Mouse (Mus musculus) right cerebral cortex, postnatal 36 days (tissue): ENCODE measurements around the gene Zfp592.

Source experiments
- DNase-seq, 2 experiments: peaks; one replicate each; pipeline ENCODE4 v3.0.0; 2022; ENCODE audit warnings: low spot score in 2 of 2, mixed read lengths in 1 of 2

Gene Zfp592

GRCm38 (mm10) chr7:81057901-81058711, 64.6 kb downstream of the Zfp592 start:
- DNase-seq = no peak

- no peak for DNase-seq
These were observed 65.3 kb downstream of the Zfp592 start for GRCm38 (mm10) chr7:81058712-81059154.

- no peak for DNase-seq
These were observed 65.9 kb downstream of the Zfp592 start for GRCm38 (mm10) chr7:81059388-81059787.

GRCm38 (mm10) chr7:81060908-81061307, 67.4 kb downstream of the Zfp592 start:
- DNase-seq = no peak

GRCm38 (mm10) chr7:81061936-81062335, 68.5 kb downstream of the Zfp592 start:
- DNase-seq = no peak

- DNase-seq = no peak
These were observed 69.9 kb downstream of the Zfp592 start for GRCm38 (mm10) chr7:81063332-81063731.

- no peak for DNase-seq
These were observed 73.2 kb downstream of the Zfp592 start for GRCm38 (mm10) chr7:81066714-81067113.

- peak; percentile 14 for DNase-seq
These were observed 79.0 kb downstream of the Zfp592 start for GRCm38 (mm10) chr7:81072463-81072862.

GRCm38 (mm10) chr7:81073273-81073672, 79.8 kb downstream of the Zfp592 start:
- no peak for DNase-seq

GRCm38 (mm10) chr7:81074546-81074945, 81.1 kb downstream of the Zfp592 start:
- no peak for DNase-seq

- DNase-seq = no peak
These were observed 81.8 kb downstream of the Zfp592 start for GRCm38 (mm10) chr7:81075299-81075698.

- no peak for DNase-seq
These were observed 82.3 kb downstream of the Zfp592 start for GRCm38 (mm10) chr7:81075732-81076131.

- no peak for DNase-seq
These were observed 83.5 kb downstream of the Zfp592 start for GRCm38 (mm10) chr7:81077009-81077408.

- no peak for DNase-seq
These were observed 85.3 kb downstream of the Zfp592 start for GRCm38 (mm10) chr7:81078740-81079139.

GRCm38 (mm10) chr7:81093420-81093965, 100.0 kb downstream of the Zfp592 start:
- no peak for DNase-seq

- no peak for DNase-seq
These were observed 100.8 kb downstream of the Zfp592 start for GRCm38 (mm10) chr7:81094104-81094757.
